Mouse (Mus musculus): ENCODE results near the gene Stk40.
"Not testable (repeated sequence)": the region's sequence is repeated elsewhere in the genome, so short reads cannot be mapped to it uniquely, and the experiment has no call there.

Stk40 gene

DNA sequence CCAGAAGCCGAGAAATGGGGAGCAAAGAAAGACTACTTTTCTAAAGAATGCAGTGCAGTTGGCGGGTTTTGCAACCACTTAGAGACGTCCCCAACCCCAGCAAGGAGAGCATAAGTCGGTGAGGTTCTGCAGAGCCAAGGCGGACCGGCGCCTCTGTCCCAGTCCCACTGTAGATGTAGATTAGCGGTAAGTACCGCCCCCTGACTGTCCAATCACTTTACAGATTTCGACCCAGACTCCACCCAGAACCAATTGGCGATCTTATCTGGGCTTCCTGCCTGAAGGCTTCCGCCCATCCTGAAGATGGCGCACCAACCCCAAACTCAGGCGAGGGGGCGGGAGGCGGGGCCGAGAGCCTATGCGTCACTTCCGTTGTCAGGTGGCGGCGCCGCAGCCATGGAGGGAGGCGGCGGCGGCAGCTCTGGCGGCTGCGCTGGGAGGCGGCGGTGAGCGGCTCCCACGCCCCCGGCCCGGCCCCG lies at the start of gene Stk40:
TSS of gene Stk40 (plus strand) at position 368 of the 479 bp plus-strand sequence.
- DNase-seq (ENCODE audit: low spot score), result peak; percentile 98

GRCm38 (mm10) chr4:126057207-126058133 lies 46.3 kb upstream of the Stk40 start:
- peak; percentile 27 for DNase-seq (ENCODE audit: low spot score)

DNA sequence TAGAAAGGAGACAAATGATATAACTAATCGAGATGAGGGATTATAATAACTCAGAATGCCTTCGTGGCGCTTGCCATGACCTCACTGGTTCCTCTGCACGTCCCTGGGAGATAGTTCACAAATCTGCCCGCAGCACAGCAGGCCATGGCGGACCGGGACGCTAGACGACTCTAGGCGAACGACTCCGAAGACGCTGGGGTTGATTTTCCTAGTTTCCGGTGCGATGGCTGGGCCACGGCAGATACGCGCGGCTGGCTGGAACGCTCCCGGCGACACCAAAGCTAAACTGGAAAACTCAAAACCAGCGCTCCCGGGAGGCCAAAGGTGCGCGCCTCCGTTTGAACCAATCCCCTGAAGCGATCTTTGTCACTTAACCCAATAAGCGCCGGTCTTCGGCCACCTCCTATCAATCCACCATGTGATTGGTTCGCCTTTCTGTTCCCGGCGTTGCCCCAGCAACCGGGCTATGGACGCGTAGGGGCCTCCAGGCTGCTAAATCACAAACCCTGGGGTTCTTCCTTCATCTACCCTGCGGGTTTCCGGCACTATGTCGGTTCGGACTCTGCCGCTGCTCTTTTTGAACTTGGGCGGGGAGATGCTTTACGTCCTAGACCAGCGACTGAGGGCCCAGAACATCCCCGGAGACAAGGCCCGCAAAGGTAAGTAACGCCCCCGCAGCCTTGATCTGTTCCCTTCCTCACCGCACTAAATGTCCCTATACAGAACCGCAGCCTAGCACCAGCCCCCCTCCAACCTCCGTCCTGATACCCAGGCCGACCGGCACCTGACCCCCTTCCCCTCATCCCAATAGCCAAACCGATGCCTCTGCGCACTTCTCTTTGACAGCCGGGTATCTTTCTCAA lies 45.4 kb upstream of the Stk40 start, which contains the start of gene Oscp1:
TSS of gene Oscp1 (plus strand) at position 432 of the 863 bp plus-strand sequence.
- peak; percentile 97 for DNase-seq (ENCODE audit: low spot score)

- DNase-seq (ENCODE audit: low spot score), result no peak
These were observed 44.8 kb upstream of the Stk40 start for GRCm38 (mm10) chr4:126058997-126059362.

DNA sequence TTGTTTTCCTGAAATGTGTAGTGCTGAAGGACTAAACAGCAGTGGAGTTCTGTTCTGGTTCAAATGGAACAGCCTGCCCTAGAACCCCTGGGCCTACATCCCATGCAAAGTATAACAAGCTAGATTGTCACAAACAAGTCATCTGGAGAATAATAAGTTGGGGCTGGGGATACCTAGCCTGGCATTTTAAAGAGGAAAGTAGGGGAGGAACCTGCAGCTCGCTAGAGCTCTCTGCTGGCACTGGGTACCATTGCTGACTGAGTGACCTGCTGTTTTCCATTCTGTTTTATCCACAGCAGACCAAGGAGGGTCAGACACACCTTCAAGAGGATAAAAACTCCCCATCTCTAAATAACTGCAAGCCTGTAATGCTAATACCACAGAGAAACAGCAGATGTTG lies 40.9 kb upstream of the Stk40 start:
- DNase-seq (ENCODE audit: low spot score), result no peak

DNA sequence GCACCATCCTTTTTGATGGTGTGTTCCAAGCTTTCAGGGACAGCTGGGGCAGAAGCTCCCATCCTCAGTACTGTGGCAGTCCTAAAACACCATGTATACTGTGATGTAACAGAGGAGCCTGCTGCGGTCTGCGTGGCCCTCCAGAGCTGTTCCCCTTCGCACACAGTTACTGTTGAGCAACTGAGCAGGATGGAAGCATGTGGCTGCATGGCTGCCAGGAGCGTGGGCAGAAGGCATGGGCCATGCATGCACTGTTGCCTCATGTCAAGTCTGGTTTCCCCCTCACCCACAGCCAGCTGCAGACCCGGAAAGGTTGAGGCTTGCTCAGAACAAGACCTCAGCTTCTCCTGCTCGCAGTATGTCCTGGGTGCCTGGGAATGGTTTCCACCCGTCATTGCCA lies 38.5 kb upstream of the Stk40 start:
- DNase-seq (ENCODE audit: low spot score), result no peak

DNA sequence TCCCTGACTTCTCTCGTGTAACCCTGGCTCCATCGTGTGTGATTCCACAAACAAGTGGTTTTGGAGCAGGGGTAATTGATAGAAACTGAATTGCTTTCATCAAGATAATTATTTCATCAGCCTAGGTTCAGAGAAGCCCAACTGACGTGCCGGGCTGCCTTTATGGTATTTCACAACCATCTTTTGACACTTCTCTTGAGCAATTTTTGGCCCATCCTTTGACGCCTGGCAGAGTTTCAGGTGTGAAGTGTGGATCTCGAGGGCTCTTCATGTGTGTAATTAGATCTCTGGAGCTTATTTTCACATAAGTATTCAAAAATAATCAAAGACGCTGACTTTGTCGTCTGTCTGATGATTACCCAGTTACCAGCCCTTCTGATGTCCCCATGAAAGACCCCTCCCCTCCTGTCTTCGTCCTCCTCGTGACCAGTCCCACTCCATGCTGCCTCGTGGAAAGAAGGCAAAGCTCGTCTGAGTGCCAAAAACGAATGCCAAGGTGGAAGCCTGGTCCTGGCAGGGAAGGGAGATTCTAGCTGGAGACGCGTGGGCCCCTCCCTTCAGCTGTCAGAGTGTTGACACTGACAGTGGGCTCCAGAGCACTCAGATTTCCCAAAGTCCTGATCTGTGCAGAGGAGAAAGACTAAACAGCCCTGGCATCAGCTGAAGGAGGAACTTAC lies 36.2 kb upstream of the Stk40 start:
- DNase-seq (ENCODE audit: low spot score), result no peak

GRCm38 (mm10) chr4:126068842-126069241 lies 34.9 kb upstream of the Stk40 start:
- no peak for DNase-seq (ENCODE audit: low spot score)

DNA sequence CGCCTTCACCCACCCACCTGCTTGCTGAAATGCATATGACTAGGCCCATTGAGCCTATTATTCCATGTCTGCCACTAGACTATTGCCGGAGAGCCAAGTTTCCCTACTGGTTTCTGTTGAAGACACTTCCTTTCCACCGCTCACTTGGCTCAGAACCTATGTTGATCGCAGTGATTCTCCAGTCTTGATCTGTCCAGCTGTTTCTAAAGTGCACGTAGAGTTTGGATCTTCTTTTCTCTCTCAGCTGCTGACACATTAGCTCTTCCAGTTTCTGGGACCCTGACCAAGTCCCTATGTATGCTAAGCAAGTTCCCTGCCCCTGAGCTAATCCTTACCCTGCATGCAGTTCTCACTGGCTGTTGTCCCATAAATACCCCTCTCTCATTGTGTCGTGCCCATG lies 25.9 kb upstream of the Stk40 start:
- no peak for DNase-seq (ENCODE audit: low spot score)

DNA sequence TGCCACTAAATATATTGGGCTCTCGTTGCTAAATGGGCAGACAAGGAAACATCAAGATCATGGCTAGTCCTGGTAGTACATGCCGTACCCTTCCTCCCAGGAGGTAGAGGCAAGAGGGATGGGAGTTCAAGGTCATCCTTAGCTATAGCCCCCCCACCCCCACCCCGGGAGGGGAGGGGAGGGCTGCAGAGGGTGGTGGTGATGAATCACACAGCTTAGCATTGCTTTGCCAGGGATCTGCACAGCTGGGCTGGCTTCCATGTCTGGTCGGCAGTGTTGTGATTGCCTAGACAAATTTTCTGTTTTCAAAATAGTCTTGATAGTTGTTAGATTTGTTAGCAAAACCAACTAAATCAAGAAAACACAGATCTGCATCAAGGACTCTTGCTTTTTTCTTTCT lies 24.5 kb upstream of the Stk40 start:
- no peak for DNase-seq (ENCODE audit: low spot score)

- no peak for DNase-seq (ENCODE audit: low spot score)
These were observed 22.2 kb upstream of the Stk40 start for GRCm38 (mm10) chr4:126081601-126082000.

DNA sequence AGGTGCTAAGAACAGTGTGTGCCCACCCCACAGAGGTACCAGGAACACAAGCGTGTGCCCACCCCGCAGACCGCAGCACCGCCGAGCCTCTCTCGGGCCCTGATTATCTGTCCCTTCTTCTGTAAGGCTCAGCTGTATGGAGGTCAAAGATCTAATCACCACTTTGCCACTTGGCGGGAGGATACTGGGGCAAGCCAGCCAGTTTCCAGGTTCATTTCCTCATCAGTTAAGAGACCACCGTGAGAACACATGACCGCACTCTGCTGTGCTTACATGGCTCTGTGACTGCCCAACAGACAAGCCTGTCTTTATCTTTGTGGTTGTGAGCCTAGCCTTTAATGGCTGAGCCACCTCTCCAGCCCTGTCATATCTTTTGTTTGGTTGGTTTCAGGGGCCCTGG lies 20.7 kb upstream of the Stk40 start:
- no peak for DNase-seq (ENCODE audit: low spot score)

- no peak for DNase-seq (ENCODE audit: low spot score)
These were observed 19.4 kb upstream of the Stk40 start for GRCm38 (mm10) chr4:126084382-126084781.

DNA sequence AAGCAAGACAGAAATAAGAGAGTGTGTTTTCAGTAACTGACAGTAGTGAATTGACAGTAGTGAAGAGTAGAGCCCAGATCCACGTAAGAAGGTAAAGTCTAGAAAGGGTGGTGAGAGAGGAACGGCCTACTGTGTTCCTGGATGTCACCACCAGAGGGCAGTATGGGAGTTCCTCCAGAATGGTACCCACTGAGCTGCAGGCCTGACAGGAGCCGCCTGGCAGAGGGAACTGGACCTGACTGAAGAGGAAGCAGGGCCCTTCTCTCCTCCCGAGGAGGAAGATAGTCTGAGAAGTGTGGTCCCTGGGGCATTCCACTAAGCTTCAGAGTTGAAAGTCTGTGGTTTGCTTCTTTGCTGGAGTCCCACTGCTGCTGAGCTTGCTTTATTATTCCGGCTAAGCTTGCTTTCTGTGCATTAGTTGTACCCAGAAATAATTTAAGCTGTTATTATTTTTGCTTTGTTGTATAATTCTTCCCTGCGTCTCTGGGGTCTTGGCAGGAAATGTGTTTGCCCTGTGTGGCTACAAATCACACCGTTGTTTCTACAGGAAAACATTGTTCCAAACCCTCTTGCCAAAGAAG lies 17.7 kb upstream of the Stk40 start:
- DNase-seq (ENCODE audit: low spot score), result peak; percentile 89

DNA sequence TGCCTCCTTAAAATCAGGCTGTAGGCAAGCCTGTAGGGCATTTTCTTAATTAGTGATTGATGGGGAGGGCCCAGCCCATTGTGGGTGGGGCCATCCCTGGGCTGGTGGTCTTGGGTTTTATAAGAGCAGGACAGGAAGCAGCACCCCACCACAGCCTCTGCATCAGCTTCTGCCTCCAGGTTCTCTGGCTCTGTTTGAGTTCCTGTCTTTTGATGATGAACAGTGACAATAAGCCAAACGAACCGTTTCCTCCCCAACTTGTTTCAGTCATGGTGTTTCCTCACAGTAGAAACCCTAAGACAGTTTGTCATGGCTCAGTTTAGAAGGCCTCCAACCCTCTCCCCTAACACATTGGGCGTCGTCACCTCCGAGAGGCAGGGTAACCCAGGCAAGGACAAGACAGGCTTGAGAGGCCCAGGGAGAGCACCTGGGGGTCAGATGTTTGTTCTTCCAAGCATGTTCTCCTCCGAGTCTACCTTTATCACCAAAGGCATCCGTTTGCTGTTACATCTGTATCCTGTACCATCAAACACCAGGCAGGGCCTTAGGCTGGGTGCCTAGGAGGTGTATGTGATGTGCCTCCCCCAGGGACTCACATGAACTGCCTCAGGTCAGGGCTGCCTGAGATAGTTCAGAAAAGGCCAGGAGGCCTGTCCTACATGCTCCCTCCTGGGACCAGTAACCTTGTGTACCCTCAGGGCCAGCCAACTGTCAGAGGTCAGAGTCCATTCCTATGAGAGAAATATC lies 13.5 kb upstream of the Stk40 start:
- no peak for DNase-seq (ENCODE audit: low spot score)

GRCm38 (mm10) chr4:126090848-126091124 lies 13.0 kb upstream of the Stk40 start:
- no peak for DNase-seq (ENCODE audit: low spot score)

- no peak for DNase-seq (ENCODE audit: low spot score)
These were observed 11.9 kb upstream of the Stk40 start for GRCm38 (mm10) chr4:126091873-126092272.

DNA sequence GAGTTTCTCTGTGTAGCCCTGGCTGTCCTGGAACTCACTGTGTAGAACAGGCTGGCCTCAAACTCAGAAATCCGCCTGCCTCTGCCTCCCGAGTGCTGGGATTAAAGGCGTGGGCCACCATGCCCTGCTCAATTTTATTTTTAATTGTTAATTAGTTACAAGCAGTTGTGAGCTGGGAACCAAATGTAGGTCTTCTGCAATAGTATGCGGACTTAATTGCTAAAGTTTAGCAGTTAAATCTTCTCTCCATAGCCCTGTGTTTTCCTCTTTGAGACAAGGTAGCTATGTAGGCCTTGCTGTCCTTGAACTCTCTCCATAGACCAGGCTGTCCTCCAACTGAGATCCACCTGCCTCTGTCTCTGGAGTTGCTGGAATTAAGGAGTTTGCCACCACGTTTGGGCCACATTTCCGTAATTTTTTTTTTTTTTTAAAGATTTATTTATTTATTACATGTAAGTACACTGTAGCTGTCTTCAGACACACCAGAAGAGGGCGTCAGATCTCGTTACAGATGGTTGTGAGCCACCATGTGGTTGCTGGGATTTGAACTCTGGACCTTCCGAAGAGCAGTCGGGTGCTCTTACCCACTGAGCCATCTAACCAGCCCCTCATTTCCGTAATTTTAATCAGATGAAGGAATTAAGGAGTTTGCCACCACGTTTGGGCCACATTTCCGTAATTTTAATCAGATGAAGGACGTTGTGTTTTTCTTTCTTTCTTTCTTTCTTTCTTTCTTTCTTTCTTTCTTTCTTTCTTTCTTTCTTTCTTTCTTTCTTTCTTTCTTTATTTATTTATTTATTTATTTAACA lies 7.9 kb upstream of the Stk40 start:
- DNase-seq (ENCODE audit: low spot score), result not testable (repeated sequence)

GRCm38 (mm10) chr4:126096464-126097111 lies 7.2 kb upstream of the Stk40 start, which contains the start of gene Lsm10:
Gene Lsm10 (plus strand): TSS chr4:126096623.
- DNase-seq (ENCODE audit: low spot score), result peak; percentile 99
